Mouse (Mus musculus) lung, embryonic 16.5 days (tissue): ENCODE measurements around the gene Cox19. TPM values are rescaled to one million over a fixed set of nuclear protein-coding genes. Genes with fewer than 3 reads are reported as not detected.

Experiments
- ATAC-seq: fragments of 200-750 bp; cut with Nextera tagmentation; 2 replicates; pipeline ENCODE4 v1.8.0; 2017; ENCODE audit warnings: low read depth, mild to moderate bottlenecking, moderate library complexity
- H3K27ac ChIP-seq: fragments of 300-500 bp; sonication (generic); 2 replicates; pipeline ENCODE4 v1.5.1; 2014; ENCODE audit warnings: mild to moderate bottlenecking, control low read depth, low read length
- H3K27me3 ChIP-seq: fragments of 300-500 bp; sonication (generic); 2 replicates; pipeline ENCODE4 v1.6.1; 2014; ENCODE audit warnings: low read depth, low read length, mixed read lengths; ENCODE audit not compliant: control insufficient read depth, insufficient read depth
- H3K36me3 ChIP-seq: fragments of 300-500 bp; sonication (generic); 2 replicates; pipeline ENCODE4 v1.6.1; 2014; ENCODE audit warnings: low read length; ENCODE audit not compliant: control insufficient read depth, insufficient read depth
- H3K4me1 ChIP-seq: fragments of 300-500 bp; sonication (generic); replicated peaks from 2 replicates; pipeline ENCODE4 v1.6.1; 2014; ENCODE audit warnings: low read length, mixed read lengths; ENCODE audit not compliant: control insufficient read depth, insufficient read depth
- H3K4me2 ChIP-seq: fragments of 300-500 bp; sonication (generic); 2 replicates; pipeline ENCODE4 v1.6.1; 2014; ENCODE audit warnings: low read depth, low read length, control low read depth
- H3K4me3 ChIP-seq: fragments of 300-500 bp; sonication (generic); 2 replicates; pipeline ENCODE4 v1.5.1; 2014; ENCODE audit warnings: mild to moderate bottlenecking, low read length, control low read depth
- H3K9ac ChIP-seq: fragments of 300-500 bp; sonication (generic); 2 replicates; pipeline ENCODE4 v1.6.1; 2014; ENCODE audit warnings: low read length, control low read depth
- H3K9me3 ChIP-seq: fragments of 300-500 bp; sonication (generic); 2 replicates; pipeline ENCODE4 v1.6.1; 2016; ENCODE audit warnings: low read length; ENCODE audit not compliant: control insufficient read depth
- WGBS: fragments of 180-500 bp; shearing (Covaris S2); extraction: QIAGEN DNeasy Blood & Tissue Kit; methylation state at CpG from one replicate; pipeline ENCODE4 v1.1.7; 2014; 5-methylcytosine and 5-hydroxymethylcytosine counted together
- polyA plus RNA-seq: library from polyadenylated mRNA; unstranded; fragments of >200 nt; fragmentation: Nextera tagmentation; extraction: Ambion mirVana; gene quantifications from 2 replicates; pipeline ENCODE4 v1.2.1, GENCODE M21; 2015

The Cox19 gene
- polyA plus RNA-seq, 1 experiment from 2014 or later = 79.8 TPM

DNA sequence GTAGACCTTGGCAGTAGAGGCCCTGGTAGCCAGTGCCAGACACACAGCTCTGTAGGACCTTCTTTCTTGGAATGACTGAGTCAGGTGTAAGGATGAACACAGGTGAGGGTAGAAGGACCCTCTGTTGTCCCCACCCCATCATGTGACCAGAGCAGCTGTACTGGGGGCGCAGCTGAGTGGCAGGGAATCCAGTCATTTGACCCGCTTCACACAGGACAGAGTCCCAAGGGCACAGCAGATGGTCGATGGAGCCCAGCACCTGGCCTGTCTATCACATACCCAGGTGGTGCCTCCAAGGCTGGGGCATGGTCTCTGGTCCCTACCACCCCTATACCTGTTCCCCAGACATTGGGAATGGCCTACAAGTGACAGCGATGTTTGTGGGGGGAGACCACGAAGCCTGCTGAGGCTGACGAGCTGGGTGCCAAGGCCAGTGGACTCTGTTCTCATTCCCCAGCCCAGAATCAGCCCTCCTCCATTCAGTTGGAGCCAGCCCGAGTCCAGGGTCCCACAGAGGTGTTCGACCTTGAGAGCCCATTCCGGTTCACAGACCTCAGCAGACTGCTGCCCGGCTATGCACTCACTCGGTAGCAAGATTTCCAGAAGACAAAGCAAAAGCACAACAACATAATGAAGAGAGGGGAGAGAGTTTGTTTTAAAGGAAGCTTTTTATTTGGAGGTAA lies 17.6 kb upstream of the Cox19 start:
- Histone ChIP-seq H3K4me1 (peaks cover 25% of the 10 kb centered on the region), H3K4me2 (no peak overlapping the region), H3K9me3 (no peaks in the 10 kb centered on the region), H3K36me3 (no peaks in the 10 kb centered on the region), H3K27me3 (no peaks in the 10 kb centered on the region), H3K27ac (no peak overlapping the region), H3K9ac (no peak overlapping the region), H3K4me3 (no peak overlapping the region)
- no peak for ATAC-seq
- 85% methylated on average over 11 of the region's 11 CpGs for WGBS

DNA sequence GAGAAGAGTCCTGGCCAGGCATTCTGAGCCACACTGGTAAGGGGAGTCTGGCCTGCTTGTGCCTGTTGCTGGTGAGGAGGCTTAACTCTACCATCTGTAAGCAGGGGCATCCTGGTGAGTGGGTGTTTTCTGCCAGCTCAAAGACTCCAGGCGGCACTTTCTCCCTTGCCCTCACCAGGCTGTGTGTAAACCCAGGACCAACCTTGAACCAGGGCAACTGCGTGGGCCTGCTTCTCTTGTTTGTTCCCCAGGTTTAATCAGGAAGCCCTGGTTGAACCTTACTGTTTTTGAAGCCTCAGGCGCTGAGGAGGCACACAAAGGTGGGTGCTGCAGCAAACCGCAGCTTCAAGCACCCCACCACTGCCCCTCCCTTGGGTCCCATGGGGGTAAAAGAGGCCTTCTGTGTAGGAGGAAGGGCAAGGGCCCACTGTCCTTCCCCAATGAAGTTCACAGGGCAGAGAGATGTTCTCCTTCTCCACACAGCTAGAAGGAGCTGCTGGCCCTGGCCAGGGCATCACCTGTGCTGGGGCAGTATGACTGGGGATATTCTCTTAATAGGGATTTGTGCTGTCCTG lies 16.8 kb upstream of the Cox19 start:
- Histone ChIP-seq H3K4me1 (peaks cover 25% of the 10 kb centered on the region), H3K4me2 (no peak overlapping the region), H3K9ac (no peak overlapping the region), H3K27ac (no peak overlapping the region), H3K9me3 (no peaks in the 10 kb centered on the region), H3K4me3 (no peak overlapping the region), H3K36me3 (no peaks in the 10 kb centered on the region), H3K27me3 (no peaks in the 10 kb centered on the region)
- 91% methylated on average over 4 of the region's 4 CpGs for WGBS
- no peak for ATAC-seq

DNA sequence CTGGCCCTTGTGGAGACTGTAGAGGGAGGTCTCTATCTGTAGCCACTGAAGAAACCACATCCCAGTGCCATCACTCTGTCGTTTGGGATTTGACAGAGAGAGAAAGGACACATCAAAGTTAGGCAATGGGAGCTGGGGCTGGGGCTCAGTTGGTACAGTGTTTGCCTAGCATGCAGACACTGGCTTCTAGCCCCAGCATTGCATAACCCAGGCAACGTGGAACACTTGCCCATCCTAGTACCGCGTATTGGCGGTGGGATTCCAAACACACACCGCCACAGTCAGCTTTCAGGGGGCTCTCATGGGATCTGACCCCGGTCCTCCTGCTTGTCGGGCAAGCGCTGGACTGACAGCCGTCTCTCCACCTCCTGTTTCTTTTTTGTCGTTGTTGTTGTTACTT lies 15.3 kb upstream of the Cox19 start:
- H3K36me3 ChIP-seq = 0 out of 2 replicates have a peak, but pooled peaks cover 3% of the 10 kb centered on the region

DNA sequence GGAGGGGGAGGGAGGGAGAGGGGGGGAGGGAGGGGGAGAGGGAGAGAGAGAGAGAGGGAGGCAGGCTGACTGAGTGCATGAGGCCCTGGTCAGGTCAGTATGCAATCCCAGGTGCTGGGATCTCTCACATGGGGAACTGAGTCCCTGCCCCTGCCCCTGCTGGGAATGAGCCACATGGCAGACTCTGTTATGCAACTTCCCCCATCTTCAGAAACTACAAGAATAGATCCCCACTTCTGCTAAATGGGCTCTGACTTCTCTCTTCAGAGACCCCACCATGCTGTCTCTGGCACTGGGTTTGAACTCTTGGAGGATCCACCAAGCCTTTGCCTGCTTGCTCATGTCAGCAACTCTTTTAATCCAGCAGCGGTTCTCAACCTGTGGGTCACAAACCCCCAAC lies 14.6 kb upstream of the Cox19 start:
- Histone ChIP-seq H3K4me2 (no peak overlapping the region), H3K36me3 (0 out of 2 replicates have a peak, but pooled peaks cover 3% of the 10 kb centered on the region), H3K9me3 (no peaks in the 10 kb centered on the region), H3K4me1 (peaks cover 15% of the 10 kb centered on the region), H3K27me3 (no peaks in the 10 kb centered on the region), H3K9ac (no peak overlapping the region), H3K27ac (peak overlapping the region; percentile 29), H3K4me3 (no peak overlapping the region)
- WGBS = 76% methylated on average over 1 of the region's 1 CpGs
- ATAC-seq = no peak

More for the DNA sequence above, 15.3 kb upstream of the Cox19 start:
- Histone ChIP-seq H3K4me3 (no peak overlapping the region), H3K9ac (no peak overlapping the region), H3K27me3 (no peaks in the 10 kb centered on the region), H3K27ac (peak overlapping the region; percentile 29; the same call in 1 of the 2 replicates), H3K4me1 (peaks cover 22% of the 10 kb centered on the region), H3K9me3 (no peaks in the 10 kb centered on the region), H3K4me2 (no peak overlapping the region)
- no peak for ATAC-seq
- WGBS = 67% methylated on average over 11 of the region's 11 CpGs

DNA sequence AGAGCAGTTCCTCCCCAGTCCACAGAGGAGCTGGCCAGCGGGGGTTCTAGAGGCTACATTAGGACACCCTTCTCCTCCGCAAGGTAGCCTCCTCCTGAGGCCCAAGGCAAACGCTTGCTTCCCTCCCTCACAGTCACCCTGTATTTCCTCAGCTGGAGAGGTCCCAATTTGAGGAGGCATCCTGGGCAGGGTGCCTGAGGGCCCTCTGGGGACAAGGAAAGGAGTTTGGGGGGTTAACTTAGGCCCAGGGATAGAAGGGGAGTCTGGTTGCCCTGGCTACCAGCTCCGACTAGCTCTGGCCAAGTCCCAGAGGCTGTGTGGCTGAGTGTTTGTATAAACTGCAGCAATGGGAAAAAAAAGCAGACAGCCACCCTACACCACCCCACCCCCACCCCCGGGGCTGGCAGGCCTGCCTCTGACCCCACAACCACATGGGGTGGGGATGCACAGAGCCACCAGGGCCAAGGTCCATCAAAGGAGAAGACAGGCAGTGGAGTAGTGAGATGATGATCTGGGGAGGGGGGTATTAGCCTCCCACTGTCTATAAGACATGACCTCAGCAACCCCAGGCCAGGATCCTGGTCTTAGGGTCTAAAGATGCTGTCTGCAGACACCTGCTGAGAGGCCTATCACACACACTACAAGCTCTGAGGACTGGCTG lies 13.8 kb upstream of the Cox19 start:
- Histone ChIP-seq H3K9ac (peak overlapping the region; percentile 39; the same call in 1 of the 2 replicates), H3K27ac (peak overlapping the region; percentile 81), H3K9me3 (no peaks in the 10 kb centered on the region), H3K27me3 (no peaks in the 10 kb centered on the region), H3K36me3 (0 out of 2 replicates have a peak, but pooled peaks cover 3% of the 10 kb centered on the region), H3K4me1 (peaks cover 12% of the 10 kb centered on the region), H3K4me3 (no peak overlapping the region), H3K4me2 (no peak overlapping the region)
- ATAC-seq = peak; percentile 55
- WGBS = 19% methylated on average over 5 of the region's 5 CpGs

DNA sequence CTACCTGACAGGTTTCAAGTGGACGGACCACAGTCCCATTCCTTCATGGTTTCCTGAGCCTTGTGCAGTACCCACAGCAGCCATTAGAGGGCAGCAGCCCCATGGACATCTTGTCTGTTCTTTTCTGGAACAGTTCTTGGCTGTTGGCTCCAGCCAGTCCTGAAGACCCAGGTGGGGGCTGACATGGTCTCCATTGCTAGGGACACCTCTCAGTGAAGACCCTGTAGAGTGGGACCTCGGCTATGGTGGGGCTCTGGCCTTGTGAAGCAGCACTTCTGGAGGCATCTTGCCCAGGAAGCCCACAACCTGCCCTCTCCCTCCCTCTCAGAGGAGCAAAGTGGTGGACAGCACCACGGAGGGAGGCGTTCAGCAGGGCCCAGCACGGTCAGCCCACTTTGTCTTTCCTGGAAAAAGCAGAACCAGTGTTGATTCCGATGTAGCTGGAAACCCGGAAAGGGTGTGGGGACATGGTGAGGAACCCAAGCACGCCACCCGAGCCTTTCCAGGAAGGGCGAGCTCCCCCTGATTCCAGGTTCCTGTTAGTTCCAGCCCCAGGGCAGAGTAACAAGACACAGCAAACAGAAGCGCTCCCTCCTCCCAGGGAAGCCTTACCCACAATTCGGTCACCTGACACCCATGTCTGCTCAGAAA lies 13.2 kb upstream of the Cox19 start:
- Histone ChIP-seq H3K27ac (peak overlapping the region; percentile 81), H3K36me3 (0 out of 2 replicates have a peak, but pooled peaks cover 3% of the 10 kb centered on the region), H3K4me1 (peaks cover 14% of the 10 kb centered on the region), H3K4me3 (no peak overlapping the region), H3K9me3 (no peaks in the 10 kb centered on the region), H3K27me3 (no peaks in the 10 kb centered on the region), H3K9ac (peak overlapping the region; percentile 39), H3K4me2 (peak overlapping the region; percentile 6; the same call in 1 of the 2 replicates)
- 19% methylated on average over 12 of the region's 12 CpGs for WGBS
- ATAC-seq = peak; percentile 63

DNA sequence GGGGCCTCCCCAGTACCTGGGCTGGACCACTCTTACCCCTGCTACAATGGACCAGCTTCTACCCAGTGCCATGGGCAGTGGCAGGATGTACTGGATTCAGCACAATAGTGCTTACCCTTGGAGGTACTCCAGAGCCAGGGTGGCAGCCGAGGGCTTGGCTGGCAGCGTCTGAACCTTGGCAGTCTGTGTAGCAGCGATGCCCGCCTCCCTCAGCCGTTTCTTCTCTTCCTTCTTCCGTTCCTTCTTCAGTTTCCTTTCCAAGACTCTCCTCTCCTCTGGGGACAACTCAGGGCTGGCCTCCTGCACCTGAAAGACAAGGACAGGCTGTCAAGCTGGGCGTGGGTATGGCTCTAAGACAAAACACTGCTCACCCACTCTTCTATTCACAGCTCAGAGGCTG lies 12.6 kb upstream of the Cox19 start:
- Histone ChIP-seq H3K9ac (no peak overlapping the region), H3K27ac (no peak overlapping the region), H3K36me3 (0 out of 2 replicates have a peak, but pooled peaks cover 3% of the 10 kb centered on the region), H3K4me2 (no peak overlapping the region), H3K4me3 (no peak overlapping the region), H3K9me3 (no peaks in the 10 kb centered on the region), H3K27me3 (no peaks in the 10 kb centered on the region), H3K4me1 (peaks cover 14% of the 10 kb centered on the region)
- ATAC-seq = no peak
- WGBS = 59% methylated on average over 7 of the region's 7 CpGs

DNA sequence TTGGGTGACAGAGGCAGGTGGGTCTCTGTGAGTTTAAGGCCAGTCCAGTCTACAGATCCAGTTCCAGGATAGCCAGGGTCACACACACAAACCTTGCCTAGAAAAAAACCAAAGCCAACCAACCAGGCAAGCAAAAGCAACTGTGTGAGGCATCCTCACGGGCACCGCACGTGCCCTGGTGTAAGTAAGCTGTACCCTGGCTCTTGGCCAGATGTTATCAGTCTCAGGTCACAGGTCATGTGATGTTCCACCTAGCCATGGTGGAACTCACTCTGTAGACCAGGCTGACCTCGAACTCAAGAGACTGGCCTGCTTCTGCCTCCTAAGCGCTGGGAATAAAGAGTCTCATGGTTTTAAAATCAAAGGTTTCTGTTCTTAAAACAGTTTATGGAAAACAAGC lies 8.0 kb upstream of the Cox19 start:
- peaks cover 2% of the 10 kb centered on the region for H3K4me1 ChIP-seq
- no peak overlapping the region for H3K27ac ChIP-seq
- H3K9ac ChIP-seq = no peak overlapping the region
- WGBS = 85% methylated on average over 5 of the region's 5 CpGs
- no peaks in the 10 kb centered on the region for H3K27me3 ChIP-seq
- H3K9me3 ChIP-seq = no peaks in the 10 kb centered on the region
- H3K4me2 ChIP-seq = no peak overlapping the region
- 0 out of 2 replicates have a peak, but pooled peaks cover 3% of the 10 kb centered on the region for H3K36me3 ChIP-seq
- H3K4me3 ChIP-seq = no peak overlapping the region
- no peak for ATAC-seq

DNA sequence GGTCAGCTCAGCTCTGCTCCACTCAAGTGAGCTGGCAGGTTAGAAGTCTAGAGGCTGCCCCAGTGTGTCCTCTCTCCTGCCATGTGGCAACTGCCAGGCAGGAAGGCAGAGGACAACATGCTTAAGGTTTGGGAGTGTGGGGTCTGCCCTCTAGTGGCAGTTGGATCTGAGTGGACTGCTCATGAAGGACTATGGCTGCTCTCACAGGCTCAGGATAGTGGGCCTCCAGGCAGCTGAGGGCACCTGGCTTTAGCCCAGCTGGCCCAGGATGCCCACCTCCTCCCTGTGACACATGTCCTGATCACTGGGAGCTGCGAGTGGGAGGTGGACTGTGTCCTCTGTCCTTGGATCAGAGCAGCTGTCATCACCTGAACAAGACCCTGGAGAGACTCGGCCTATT lies 7.4 kb upstream of the Cox19 start:
- H3K27ac ChIP-seq = no peak overlapping the region
- 0 out of 2 replicates have a peak, but pooled peaks cover 2% of the 10 kb centered on the region for H3K4me1 ChIP-seq
- WGBS = 75% methylated on average over 2 of the region's 2 CpGs
- H3K36me3 ChIP-seq = 0 out of 2 replicates have a peak, but pooled peaks cover 3% of the 10 kb centered on the region
- no peak for ATAC-seq
- no peak overlapping the region for H3K9ac ChIP-seq
- no peak overlapping the region for H3K4me2 ChIP-seq
- H3K9me3 ChIP-seq = no peaks in the 10 kb centered on the region
- H3K27me3 ChIP-seq = no peaks in the 10 kb centered on the region
- H3K4me3 ChIP-seq = no peak overlapping the region
